Mouse (Mus musculus): ENCODE measurements at regions not wholly inside any gene's neighbourhood (a gene's known extent, or its start where the extent isn't known, plus 50 kb on each side); places are given as distances from the start of the nearest gene placed in this dataset.
A peak's percentile ranks its signal among the peaks of the same experiment; 100 is the strongest.

DNA sequence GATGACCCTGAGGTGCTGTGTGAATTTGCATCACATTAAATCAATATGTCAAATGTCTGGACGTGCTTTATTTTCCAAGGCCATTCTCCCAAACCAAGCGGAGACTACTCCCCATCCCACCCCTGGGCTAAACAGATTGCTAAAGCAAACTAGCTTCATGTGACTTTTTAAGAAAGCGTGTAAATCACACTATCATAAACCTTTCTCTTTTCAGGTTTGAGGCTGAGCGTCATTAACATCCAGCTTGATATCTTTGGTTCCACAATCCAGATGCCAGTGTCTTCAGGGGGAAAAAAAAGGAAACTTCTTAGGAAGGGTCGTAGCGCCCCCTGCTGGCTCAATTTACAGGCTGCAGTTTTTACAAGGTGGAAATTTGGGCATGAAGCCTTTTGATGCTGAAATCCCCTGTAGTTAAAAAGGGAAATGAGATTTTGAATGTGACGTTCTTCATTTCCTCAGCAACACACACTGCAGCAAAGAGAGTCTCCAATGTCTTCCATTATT is 105.1 kb upstream of the Nt5e start:
- Histone ChIP-seq H3K27me3 (replicated peaks) (peaks cover 22% of the 10 kb centered on the region), H3K4me2 (no peak overlapping the region), H3K4me1 (replicated peaks) (no peaks in the 10 kb centered on the region), H3K4me3 (no peak overlapping the region), H3K9ac (no peak overlapping the region), H3K27ac (ENCODE audit: poor library complexity, severe bottlenecking) (no peak overlapping the region), H3K36me3 (no peaks in the 10 kb centered on the region), H3K9me3 (replicated peaks) (0 out of 2 replicates have a peak, but pooled peaks cover 3% of the 10 kb centered on the region)
- 29% methylated on average over 7 of the region's 7 CpGs for WGBS
- ATAC-seq (ENCODE audit: insufficient number of reproducible peaks, low FRiP score) = no peak

DNA sequence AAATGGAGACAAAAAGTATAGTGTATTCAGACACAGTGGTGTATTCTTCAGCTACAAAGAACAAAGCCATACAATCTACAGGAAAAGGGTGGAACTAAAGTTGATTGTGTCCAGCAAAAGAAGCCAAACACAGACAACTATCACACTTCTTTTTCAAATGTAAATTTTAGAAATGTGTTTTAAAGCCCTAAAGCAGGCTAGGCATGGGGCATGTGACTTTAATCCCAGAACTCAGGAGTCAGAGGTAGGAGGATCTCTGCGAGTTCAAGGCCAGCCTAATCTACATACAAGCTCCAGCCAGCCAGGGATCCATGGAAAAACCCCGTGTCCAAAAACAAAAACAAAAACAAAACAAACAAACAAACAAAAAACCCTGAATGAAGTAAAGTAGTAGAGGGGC is 89.9 kb upstream of the Nt5e start:
- Histone ChIP-seq H3K9me3 (replicated peaks) (no peaks in the 10 kb centered on the region), H3K27me3 (replicated peaks) (no peaks in the 10 kb centered on the region), H3K4me1 (replicated peaks) (peaks cover 12% of the 10 kb centered on the region), H3K4me2 (no peak overlapping the region), H3K4me3 (no peak overlapping the region), H3K9ac (no peak overlapping the region), H3K27ac (ENCODE audit: poor library complexity, severe bottlenecking) (no peak overlapping the region), H3K36me3 (no peaks in the 10 kb centered on the region)
- WGBS = 54% methylated on average over 2 of the region's 2 CpGs
- ATAC-seq (ENCODE audit: insufficient number of reproducible peaks, low FRiP score) = no peak

DNA sequence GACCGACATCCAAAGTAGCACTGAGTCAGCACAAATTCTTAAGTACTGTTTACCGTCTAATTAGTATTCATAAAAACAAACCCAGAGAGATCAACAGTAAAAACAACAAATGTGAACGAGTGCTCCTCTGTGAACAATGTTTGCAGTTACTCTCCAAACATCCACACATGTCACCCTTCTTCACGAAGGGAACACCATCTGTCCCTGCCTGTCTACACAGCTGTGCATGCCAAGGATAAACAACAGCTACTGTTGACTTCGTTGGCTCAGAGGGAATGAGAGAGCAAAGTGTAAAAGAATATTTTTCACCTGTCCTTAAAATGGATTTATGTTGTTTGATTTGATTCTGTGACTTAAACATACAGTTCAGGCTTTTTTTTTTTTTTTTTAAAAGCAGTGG is 88.7 kb upstream of the Nt5e start:
- Histone ChIP-seq H3K4me3 (no peak overlapping the region), H3K9me3 (replicated peaks) (no peaks in the 10 kb centered on the region), H3K9ac (no peak overlapping the region), H3K27me3 (replicated peaks) (no peaks in the 10 kb centered on the region), H3K36me3 (no peaks in the 10 kb centered on the region), H3K27ac (ENCODE audit: poor library complexity, severe bottlenecking) (no peak overlapping the region), H3K4me1 (replicated peaks) (peaks cover 12% of the 10 kb centered on the region), H3K4me2 (no peak overlapping the region)
- WGBS = 73% methylated on average over 5 of the region's 5 CpGs
- ATAC-seq (ENCODE audit: insufficient number of reproducible peaks, low FRiP score) = no peak

DNA sequence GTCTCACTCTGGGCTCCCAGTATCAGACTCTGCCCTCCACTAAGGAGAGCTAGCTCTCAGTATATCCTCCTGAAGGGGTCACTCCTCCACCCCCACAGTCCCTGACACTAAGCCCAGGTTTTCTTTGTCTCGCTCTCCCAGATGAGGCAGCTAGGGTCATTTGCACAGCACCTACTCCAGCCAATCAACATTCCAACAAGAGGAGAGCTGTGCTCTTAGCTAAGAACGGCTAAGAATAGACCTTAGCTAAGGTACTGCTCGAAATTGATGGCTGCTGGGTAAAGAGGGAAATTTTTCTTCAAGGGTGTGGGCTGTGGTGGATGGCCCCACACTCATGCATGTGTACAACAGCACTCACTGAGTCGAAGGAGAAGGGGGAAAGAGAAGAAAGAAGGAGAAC is 86.3 kb upstream of the Nt5e start:
- Histone ChIP-seq H3K4me3 (peak overlapping the region; percentile 41; the same call in 1 of the 2 replicates), H3K36me3 (no peaks in the 10 kb centered on the region), H3K27me3 (replicated peaks) (no peaks in the 10 kb centered on the region), H3K27ac (ENCODE audit: poor library complexity, severe bottlenecking) (peak overlapping the region; percentile 82), H3K4me2 (peak overlapping the region; percentile 78), H3K9ac (no peak overlapping the region), H3K4me1 (replicated peaks) (peaks cover 12% of the 10 kb centered on the region), H3K9me3 (replicated peaks) (no peaks in the 10 kb centered on the region)
- 23% methylated on average over 4 of the region's 4 CpGs for WGBS
- ATAC-seq (ENCODE audit: insufficient number of reproducible peaks, low FRiP score) = peak; percentile 65

DNA sequence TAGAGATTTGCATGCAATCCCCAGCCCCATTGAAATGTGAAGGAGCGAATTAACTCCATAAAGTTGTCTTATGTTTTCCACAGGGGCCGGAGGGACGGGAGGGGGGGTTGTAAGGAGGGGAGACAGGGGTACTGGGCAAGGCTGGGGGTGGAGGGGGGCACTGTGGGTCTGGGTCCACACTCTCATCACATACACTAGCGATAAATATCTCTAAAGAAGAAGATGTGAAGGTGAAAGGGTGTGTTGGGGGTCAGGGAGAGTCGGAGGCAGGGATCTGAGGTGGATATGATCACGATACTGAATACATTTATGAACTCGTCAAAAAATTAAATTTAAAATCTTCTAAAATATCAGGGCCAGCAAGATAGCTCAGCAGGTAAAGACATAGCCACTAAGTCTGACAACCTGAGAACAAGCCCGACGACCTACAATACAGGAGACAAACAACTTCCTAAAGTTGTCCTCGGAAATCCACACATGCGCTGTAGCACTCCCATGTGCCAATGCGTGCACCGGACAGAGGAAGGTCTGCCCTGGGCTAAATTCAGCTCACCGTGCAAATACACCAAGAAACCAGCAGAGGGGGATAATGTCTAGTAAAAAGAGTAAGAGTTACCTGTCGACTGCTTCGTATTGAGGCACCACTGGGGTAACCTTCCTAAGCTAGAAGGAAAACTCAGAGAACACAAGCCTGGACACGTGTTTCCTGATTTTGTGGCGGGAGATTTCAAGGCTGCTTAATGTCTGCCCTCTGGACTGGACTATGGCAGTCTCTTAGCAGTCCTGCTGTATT is 85.6 kb upstream of the Nt5e start:
- peak; percentile 88 for ATAC-seq (ENCODE audit: insufficient number of reproducible peaks, low FRiP score)

DNA sequence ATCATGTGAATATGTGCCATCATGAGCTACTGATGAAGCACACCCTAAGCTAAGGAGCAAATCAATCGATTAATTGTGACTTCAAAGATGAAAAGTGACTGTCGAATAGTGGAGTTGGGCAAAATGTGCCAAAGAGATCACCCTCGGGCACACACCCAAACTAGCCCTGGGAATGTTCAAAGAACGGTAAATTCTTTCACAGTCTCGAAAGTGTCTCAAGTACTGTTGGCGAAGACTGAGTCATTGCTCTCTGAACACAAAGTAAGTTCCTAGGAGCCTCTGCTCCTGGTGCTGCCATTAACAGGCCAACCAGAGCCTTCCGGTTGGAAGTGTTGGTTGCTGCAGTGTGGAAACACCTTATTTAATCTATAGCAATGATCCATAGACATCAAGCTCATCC is 84.5 kb upstream of the Nt5e start:
- Histone ChIP-seq H3K27me3 (replicated peaks) (no peaks in the 10 kb centered on the region), H3K4me2 (no peak overlapping the region), H3K9me3 (replicated peaks) (no peaks in the 10 kb centered on the region), H3K27ac (ENCODE audit: poor library complexity, severe bottlenecking) (no peak overlapping the region), H3K9ac (no peak overlapping the region), H3K4me1 (replicated peaks) (peaks cover 12% of the 10 kb centered on the region), H3K36me3 (no peaks in the 10 kb centered on the region), H3K4me3 (no peak overlapping the region)
- WGBS = 88% methylated on average over 7 of the region's 7 CpGs
- ATAC-seq (ENCODE audit: insufficient number of reproducible peaks, low FRiP score) = no peak

More for the DNA sequence above, 85.6 kb upstream of the Nt5e start:
- H3K4me1 ChIP-seq (replicated peaks) = peaks cover 12% of the 10 kb centered on the region
- H3K4me2 ChIP-seq = peak overlapping the region; percentile 78
- H3K27me3 ChIP-seq (replicated peaks) = no peaks in the 10 kb centered on the region
- no peaks in the 10 kb centered on the region for H3K9me3 ChIP-seq (replicated peaks)
- H3K9ac ChIP-seq = peak overlapping the region; percentile 70; the same call in 1 of the 2 replicates
- no peaks in the 10 kb centered on the region for H3K36me3 ChIP-seq
- WGBS = 5% methylated on average over 18 of the region's 18 CpGs
- peak overlapping the region; percentile 82 for H3K27ac ChIP-seq (ENCODE audit: poor library complexity, severe bottlenecking)
- peak overlapping the region; percentile 41 for H3K4me3 ChIP-seq

DNA sequence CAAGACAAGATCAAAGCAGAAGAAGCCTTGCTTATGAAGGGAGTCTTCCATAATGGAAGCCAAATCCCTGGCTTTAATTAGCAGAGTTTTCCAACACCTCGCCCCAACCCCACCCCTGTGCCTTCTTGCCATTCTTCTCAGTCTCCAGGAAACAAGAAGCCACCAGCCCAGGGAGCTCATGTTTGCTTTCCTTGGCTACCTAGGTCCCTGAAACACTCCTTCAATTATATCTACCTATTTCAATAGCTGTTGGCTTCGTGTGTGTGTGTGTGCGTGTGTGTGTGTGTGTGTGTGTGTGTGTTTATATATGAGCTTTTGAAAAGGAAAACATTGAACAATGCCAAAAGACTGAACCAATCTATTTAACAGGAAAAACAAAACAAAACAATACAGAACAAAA is 82.5 kb upstream of the Nt5e start:
- 74% methylated on average over 3 of the region's 3 CpGs for whole genome bisulfite sequencing
- H3K4me3 ChIP-seq = no peak overlapping the region
- no peaks in the 10 kb centered on the region for H3K36me3 ChIP-seq

DNA sequence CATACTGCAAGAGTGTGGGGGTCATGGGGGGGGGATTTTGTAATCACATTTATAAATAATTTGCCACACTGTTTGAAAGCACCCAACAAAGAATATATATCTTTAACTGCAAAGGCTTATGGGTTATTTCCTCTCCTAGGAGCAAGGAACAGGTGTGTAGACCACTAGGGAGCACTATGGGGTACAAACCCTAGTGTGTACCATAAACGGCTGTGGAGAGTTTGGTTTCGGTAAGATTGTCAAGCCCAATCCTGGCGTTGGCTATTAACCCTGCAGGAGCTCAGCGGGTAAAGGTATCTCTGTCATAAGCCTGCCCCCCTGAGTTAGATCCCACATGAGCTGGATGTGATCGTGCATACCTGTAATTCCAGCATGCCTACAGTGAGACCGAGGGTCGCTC is 71.0 kb upstream of the Nt5e start:
- WGBS = 73% methylated on average over 7 of the region's 7 CpGs

More for the DNA sequence above, 82.5 kb upstream of the Nt5e start:
- Histone ChIP-seq H3K9ac (no peak overlapping the region), H3K4me1 (replicated peaks) (peaks cover 12% of the 10 kb centered on the region), H3K4me2 (no peak overlapping the region), H3K9me3 (replicated peaks) (no peaks in the 10 kb centered on the region), H3K27me3 (replicated peaks) (no peaks in the 10 kb centered on the region), H3K27ac (ENCODE audit: poor library complexity, severe bottlenecking) (no peak overlapping the region)
- no peak for ATAC-seq (ENCODE audit: insufficient number of reproducible peaks, low FRiP score)

DNA sequence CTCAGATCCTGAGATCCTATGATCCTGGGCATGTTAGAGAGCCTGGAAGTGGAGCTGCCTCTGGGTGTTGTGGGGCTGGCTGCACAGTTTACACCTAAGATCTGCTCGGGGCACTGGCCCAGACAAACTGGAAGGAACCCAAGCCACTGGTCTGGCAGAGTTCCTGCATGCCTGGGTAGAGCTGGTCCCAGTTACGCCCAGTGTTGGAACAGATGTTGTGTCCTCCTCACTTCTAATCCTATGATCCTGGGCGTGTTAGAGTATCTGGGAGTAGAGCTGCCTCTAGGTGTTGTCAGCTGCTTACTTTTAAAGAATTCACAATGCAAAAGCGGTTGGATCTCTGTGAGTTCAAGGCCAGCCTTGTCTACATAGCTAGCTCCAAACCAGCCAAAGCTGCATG is 67.4 kb upstream of the Nt5e start:
- ATAC-seq (ENCODE audit: insufficient number of reproducible peaks, low FRiP score) = no peak
- H3K9ac ChIP-seq = no peak overlapping the region
- no peak overlapping the region for H3K4me3 ChIP-seq
- H3K36me3 ChIP-seq = no peaks in the 10 kb centered on the region
- no peak overlapping the region for H3K4me2 ChIP-seq
- WGBS = 74% methylated on average over 4 of the region's 4 CpGs
- H3K27me3 ChIP-seq (replicated peaks) = no peaks in the 10 kb centered on the region
- H3K9me3 ChIP-seq (replicated peaks) = no peaks in the 10 kb centered on the region
- no peak overlapping the region for H3K27ac ChIP-seq (ENCODE audit: poor library complexity, severe bottlenecking)
- peaks cover 4% of the 10 kb centered on the region; the same call in 1 of the 2 replicates for H3K4me1 ChIP-seq (replicated peaks)

More for the DNA sequence above, 71.0 kb upstream of the Nt5e start:
- Histone ChIP-seq H3K9ac (no peak overlapping the region), H3K4me3 (no peak overlapping the region), H3K9me3 (replicated peaks) (no peaks in the 10 kb centered on the region), H3K27me3 (replicated peaks) (no peaks in the 10 kb centered on the region), H3K4me1 (replicated peaks) (peaks cover 4% of the 10 kb centered on the region; the same call in 1 of the 2 replicates), H3K4me2 (no peak overlapping the region), H3K27ac (ENCODE audit: poor library complexity, severe bottlenecking) (no peak overlapping the region), H3K36me3 (no peaks in the 10 kb centered on the region)
- ATAC-seq (ENCODE audit: insufficient number of reproducible peaks, low FRiP score) = no peak

DNA sequence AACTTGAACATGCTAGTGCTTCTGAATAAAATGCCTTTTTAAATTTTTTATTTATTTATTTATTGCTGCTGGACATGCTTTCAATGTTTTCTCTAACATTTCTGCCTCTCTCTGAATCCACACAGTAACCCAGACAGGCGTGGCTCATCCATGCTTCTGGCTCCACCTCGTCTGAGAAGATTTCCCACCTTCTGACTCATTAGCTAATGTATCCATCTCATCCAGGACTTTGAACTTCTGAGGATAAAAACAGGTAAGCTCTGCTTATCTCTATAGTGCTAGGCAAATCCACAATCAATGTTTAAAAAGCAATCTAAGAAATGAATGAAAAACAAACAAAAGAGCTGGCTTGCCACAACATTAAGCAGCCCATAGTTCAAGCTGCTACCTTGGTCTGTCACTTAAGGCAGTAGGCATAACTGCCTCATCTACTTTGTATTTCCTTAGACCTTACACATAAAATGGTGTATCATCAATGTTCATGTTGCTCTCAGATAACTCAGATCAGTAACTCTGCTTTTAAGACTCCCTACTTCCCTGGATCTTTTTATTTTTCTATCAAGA is 66.8 kb upstream of the Nt5e start:
- H3K27me3 ChIP-seq (replicated peaks) = no peaks in the 10 kb centered on the region
- peaks cover 1% of the 10 kb centered on the region; the same call in 1 of the 2 replicates for H3K4me1 ChIP-seq (replicated peaks)
- no peaks in the 10 kb centered on the region for H3K36me3 ChIP-seq
- no peak overlapping the region for H3K9ac ChIP-seq
- no peak overlapping the region for H3K4me2 ChIP-seq
- no peaks in the 10 kb centered on the region for H3K9me3 ChIP-seq (replicated peaks)
- no peak overlapping the region for H3K4me3 ChIP-seq
- WGBS = 64% methylated on average over 2 of the region's 2 CpGs
- no peak for ATAC-seq (ENCODE audit: insufficient number of reproducible peaks, low FRiP score)
- no peak overlapping the region for H3K27ac ChIP-seq (ENCODE audit: poor library complexity, severe bottlenecking)

DNA sequence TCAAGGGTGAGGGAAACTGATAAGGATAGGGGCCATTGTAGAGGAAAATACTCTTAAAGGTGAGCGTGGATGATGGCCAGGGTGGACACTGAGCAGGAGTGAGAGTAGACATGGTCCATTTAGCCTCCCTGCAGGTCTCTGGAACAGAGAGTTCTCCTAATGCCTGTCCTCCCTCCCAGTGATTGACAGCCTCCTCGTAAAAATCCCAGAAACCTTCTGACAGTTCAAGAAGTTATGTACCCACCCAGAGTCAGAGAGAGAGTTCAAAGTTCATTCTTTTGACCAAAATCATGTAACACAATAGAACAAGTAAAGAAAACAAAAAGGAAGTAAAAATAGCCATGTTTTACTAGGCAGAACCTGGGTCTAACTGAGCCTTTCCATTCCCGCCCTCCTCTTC is 64.5 kb upstream of the Nt5e start:
- WGBS = 71% methylated on average over 3 of the region's 3 CpGs
- Histone ChIP-seq H3K9me3 (replicated peaks) (no peaks in the 10 kb centered on the region), H3K4me2 (no peak overlapping the region), H3K27ac (ENCODE audit: poor library complexity, severe bottlenecking) (no peak overlapping the region), H3K36me3 (no peaks in the 10 kb centered on the region), H3K4me3 (no peak overlapping the region), H3K27me3 (replicated peaks) (no peaks in the 10 kb centered on the region), H3K9ac (no peak overlapping the region), H3K4me1 (replicated peaks) (no peaks in the 10 kb centered on the region)
- ATAC-seq (ENCODE audit: insufficient number of reproducible peaks, low FRiP score) = no peak
